Comparison of ENCODE assay signal across 9 mouse cellular contexts in genomic region chrX:49470287-49471054, GRCm38 (mm10). TPM values are rescaled to one million over a fixed set of nuclear protein-coding genes. Genes with fewer than 3 reads are reported as not detected.
DNase-seq lines count a peak whose midpoint lies in the region; ATAC-seq and TF ChIP-seq lines count a peak whose summit lies in the region.
"Had no signal": no experiment of that assay in that cellular context is flagged by ENCODE, and none has a peak within 500 bp of the region (broad histone marks: within the 10 kb centered on the region; RNA-seq: fewer than 3 reads in every experiment).

No protein-coding gene starts in this region.

- TF ChIP-seq POLR2A in testis, adult 2 months (IDR thresholded peaks at IDR 0.05; ENCODE audit: control insufficient read depth, low read depth, low read length) = no peak

- no peaks in the 10 kb centered on the region for H3K9me3 ChIP-seq in liver, embryonic 15.5 days (replicated peaks)

- H3K36me3 ChIP-seq in testis, adult 2 months (ENCODE audit: control insufficient read depth, insufficient read depth, low read length) = no peaks in the 10 kb centered on the region
- H3K36me3 ChIP-seq in liver, embryonic 15.5 days (replicated peaks) = no peaks in the 10 kb centered on the region

- WGBS in liver, embryonic 15.5 days (ENCODE audit: insufficient replicate concordance) = 20% methylated on average over 33 of the region's 34 CpGs

- peak overlapping the region; percentile 44 for H3K4me3 ChIP-seq in testis, adult 2 months (ENCODE audit: control insufficient read depth, low read depth, low read length)
- peak overlapping the region; percentile 24 for H3K4me3 ChIP-seq in liver, embryonic 15.5 days (replicated peaks)

- peak; percentile 5 for DNase-seq in adrenal gland, postnatal 10 days
- DNase-seq in adrenal gland, postnatal 4 days (ENCODE audit: low spot score in 2 of 2) = no peak
- no peak for DNase-seq in testis, postnatal 14 days (ENCODE audit: low spot score)
- no peak for DNase-seq in ovary, postnatal 14 days (ENCODE audit: low spot score)

- no peak for ATAC-seq in liver, embryonic 15.5 days (ENCODE audit: insufficient read depth)
- ATAC-seq in monocyte, adult 5-6 weeks (replicated peaks; ENCODE audit: insufficient number of reproducible peaks, low FRiP score, low TSS enrichment, poor library complexity, severe bottlenecking) = no peak
- ATAC-seq in frontal cortex, adult (ENCODE audit: low TSS enrichment) = no peak

- H3K4me2 ChIP-seq in liver, embryonic 15.5 days = peak overlapping the region; percentile 44

- peaks cover 7% of the 10 kb centered on the region for H3K4me1 ChIP-seq in testis, adult 2 months (ENCODE audit: control insufficient read depth, insufficient read depth, low read length)
- H3K4me1 ChIP-seq in liver, embryonic 15.5 days (replicated peaks) = no peaks in the 10 kb centered on the region

- no peak overlapping the region for H3K27ac ChIP-seq in testis, adult 2 months (ENCODE audit: control insufficient read depth, insufficient read depth, low read depth, low read length)
- H3K27ac ChIP-seq in liver, embryonic 15.5 days (replicated peaks) = no peak overlapping the region

- no peaks in the 10 kb centered on the region for H3K27me3 ChIP-seq in testis, adult 2 months (ENCODE audit: control insufficient read depth, insufficient read depth, low read length)
- H3K27me3 ChIP-seq in liver, embryonic 15.5 days = peaks cover 5% of the 10 kb centered on the region; the same call in 1 of the 2 replicates

- H3K9ac ChIP-seq in liver, embryonic 15.5 days = no peak overlapping the region

- TF ChIP-seq CTCF in testis, adult 2 months (IDR thresholded peaks at IDR 0.05; ENCODE audit: control insufficient read depth, insufficient read depth, insufficient replicate concordance, low read depth, low read length) = no peak

RNA-seq across cellular contexts. Expression of gene Arhgap36, which starts 6.7 kb away (rescaled TPM):
- 1 to 10 TPM; 2.3 to 8.7 TPM for total RNA-seq in adrenal gland, postnatal 10 days (2021)
- 10 to 100 TPM in 1 of 2 experiments, 1 to 10 TPM in 1; 8.4 to 14.4 TPM for total RNA-seq in adrenal gland, postnatal 4 days (2021)
- polyA plus RNA-seq in testis, adult 2 months (2012; rRNA removed) = not detected in 2 replicates
- 3.5 and 5.5 TPM in 2 replicates for polyA plus RNA-seq in liver, embryonic 15.5 days (2015; fragmentation: Nextera tagmentation; extraction: Ambion mirVana)
- not detected in 3 replicates for total RNA-seq in monocyte, adult 5-6 weeks (2017)
- total RNA-seq: common myeloid progenitor, adult 5-6 weeks had no signal
